Mouse (Mus musculus): Measurements from ENCODE around the gene Tpbpb. TPM values are rescaled to one million over a fixed set of nuclear protein-coding genes. Genes with fewer than 3 reads are reported as not detected.
"Not testable (repeated sequence)": the region's sequence is repeated elsewhere in the genome, so short reads cannot be mapped to it uniquely, and the experiment has no call there.

Gene Tpbpb
- polyA plus RNA-seq (2016; fragmentation: Nextera tagmentation; extraction: Ambion mirVana), result not detected in 2 replicates

GRCm38 (mm10) chr13:60904780-60905179, at the start of gene Tpbpb:
Gene Tpbpb (minus strand): TSS chr13:60904880.
- H3K27ac ChIP-seq; H3K27me3 ChIP-seq (replicated peaks); H3K9me3 ChIP-seq; H3K36me3 ChIP-seq; H3K4me3 ChIP-seq; H3K9ac ChIP-seq; ATAC-seq (ENCODE audit: low FRiP score, low read depth); H3K4me2 ChIP-seq (replicated peaks); H3K4me1 ChIP-seq: not testable (repeated sequence)
- 91% methylated on average over 2 of the region's 2 CpGs for WGBS

- peaks cover 16% of the 10 kb centered on the region for H3K9me3 ChIP-seq
- H3K36me3 ChIP-seq; H3K27me3 ChIP-seq (replicated peaks); H3K27ac ChIP-seq; H3K4me3 ChIP-seq; H3K4me2 ChIP-seq (replicated peaks); ATAC-seq (ENCODE audit: low FRiP score, low read depth); H3K4me1 ChIP-seq; H3K9ac ChIP-seq: not testable (repeated sequence)
- WGBS, result 82% methylated on average over 3 of the region's 3 CpGs
Measured at GRCm38 (mm10) chr13:60941884-60942283, 37.2 kb upstream of the Tpbpb start, which contains the start of gene Tpbpa. Gene Tpbpa (minus strand): TSS chr13:60941984.

GRCm38 (mm10) chr13:60936500-60936901, 31.8 kb upstream of the Tpbpb start, which contains the start of the genes Gm49391 and Ctla2a:
Gene Gm49391 (minus strand): TSS chr13:60936571.
Gene Ctla2a (minus strand): TSS chr13:60936625.
- no peak for ATAC-seq (ENCODE audit: low FRiP score, low read depth)
- Histone ChIP-seq H3K27me3 (replicated peaks) (no peaks in the 10 kb centered on the region), H3K36me3 (no peaks in the 10 kb centered on the region), H3K4me2 (replicated peaks) (no peak within 1 kb of the TSS), H3K9me3 (peaks cover 11% of the 10 kb centered on the region), H3K4me1 (no peaks in the 10 kb centered on the region), H3K27ac (no peak within 1 kb of the TSS), H3K9ac (no peak within 1 kb of the TSS), H3K4me3 (no peak within 1 kb of the TSS)
- WGBS, result 73% methylated on average over 5 of the region's 5 CpGs

- not testable (repeated sequence) for H3K9ac ChIP-seq; H3K4me3 ChIP-seq; H3K27ac ChIP-seq; ATAC-seq (ENCODE audit: low FRiP score, low read depth); H3K4me1 ChIP-seq; H3K36me3 ChIP-seq; H3K27me3 ChIP-seq (replicated peaks); H3K4me2 ChIP-seq (replicated peaks)
- WGBS, result 70% methylated on average over 2 of the region's 2 CpGs
- peaks cover 11% of the 10 kb centered on the region for H3K9me3 ChIP-seq
Measured at GRCm38 (mm10) chr13:60935490-60935889, 30.8 kb upstream of the Tpbpb start, which contains the start of gene Gm49393. Gene Gm49393 (minus strand): TSS chr13:60935590.

- H3K36me3 ChIP-seq, result no peaks in the 10 kb centered on the region
- H3K4me3 ChIP-seq, result no peak within 1 kb of the TSS
- WGBS, result 72% methylated on average over 3 of the region's 3 CpGs
- H3K9me3 ChIP-seq, result 0 out of 2 replicates have a peak, but pooled peaks cover 4% of the 10 kb centered on the region
- ATAC-seq (ENCODE audit: low FRiP score, low read depth), result no peak
- H3K4me1 ChIP-seq, result no peaks in the 10 kb centered on the region
- no peak within 1 kb of the TSS for H3K9ac ChIP-seq
- no peak within 1 kb of the TSS for H3K27ac ChIP-seq
- H3K4me2 ChIP-seq (replicated peaks), result no peak within 1 kb of the TSS
- H3K27me3 ChIP-seq (replicated peaks), result no peaks in the 10 kb centered on the region
Measured at GRCm38 (mm10) chr13:60897328-60897727, 7.4 kb downstream of the Tpbpb start, which contains the start of gene Ctla2b. Gene Ctla2b (minus strand): TSS chr13:60897447.

GRCm38 (mm10) chr13:60896794-60897193, 7.9 kb downstream of the Tpbpb start, which contains the start of gene Gm49392:
Gene Gm49392 (minus strand): TSS chr13:60896894.
- 90% methylated on average over 7 of the region's 8 CpGs for WGBS
- not testable (repeated sequence) for H3K27me3 ChIP-seq (replicated peaks); H3K4me3 ChIP-seq; H3K36me3 ChIP-seq; H3K4me1 ChIP-seq; H3K9me3 ChIP-seq; H3K27ac ChIP-seq; H3K4me2 ChIP-seq (replicated peaks); ATAC-seq (ENCODE audit: low FRiP score, low read depth); H3K9ac ChIP-seq

- Histone ChIP-seq H3K9ac (no peak overlapping the region), H3K27ac (no peak overlapping the region), H3K4me3 (no peak overlapping the region), H3K4me2 (replicated peaks) (no peak overlapping the region), H3K36me3 (no peaks in the 10 kb centered on the region), H3K4me1 (no peaks in the 10 kb centered on the region), H3K27me3 (replicated peaks) (no peaks in the 10 kb centered on the region), H3K9me3 (0 out of 2 replicates have a peak, but pooled peaks cover 4% of the 10 kb centered on the region)
- ATAC-seq (ENCODE audit: low FRiP score, low read depth), result no peak
Measured at GRCm38 (mm10) chr13:60895406-60896160, 9.1 kb downstream of the Tpbpb start.

- Histone ChIP-seq H3K27ac (no peak overlapping the region), H3K4me2 (replicated peaks) (no peak overlapping the region), H3K36me3 (no peaks in the 10 kb centered on the region), H3K27me3 (replicated peaks) (no peaks in the 10 kb centered on the region), H3K4me3 (no peak overlapping the region), H3K9me3 (0 out of 2 replicates have a peak, but pooled peaks cover 1% of the 10 kb centered on the region), H3K4me1 (no peaks in the 10 kb centered on the region), H3K9ac (no peak overlapping the region)
- ATAC-seq (ENCODE audit: low FRiP score, low read depth), result no peak
- 94% methylated on average over 1 of the region's 1 CpGs for WGBS
Measured at GRCm38 (mm10) chr13:60892301-60892700, 12.4 kb downstream of the Tpbpb start.

GRCm38 (mm10) chr13:60864281-60864680, 40.4 kb downstream of the Tpbpb start, which contains the start of gene 4930486L24Rik:
Gene 4930486L24Rik (minus strand): TSS chr13:60864475.
- H3K9me3 ChIP-seq, result 0 out of 2 replicates have a peak, but pooled peaks cover 4% of the 10 kb centered on the region
- 79% methylated on average over 1 of the region's 1 CpGs for WGBS
- ATAC-seq (ENCODE audit: low FRiP score, low read depth), result no peak

More at GRCm38 (mm10) chr13:60864281-60864680, 40.4 kb downstream of the Tpbpb start, which contains the start of gene 4930486L24Rik:
- Histone ChIP-seq H3K36me3 (no peaks in the 10 kb centered on the region), H3K4me2 (replicated peaks) (no peak within 1 kb of the TSS), H3K4me1 (no peaks in the 10 kb centered on the region), H3K4me3 (no peak within 1 kb of the TSS), H3K27me3 (replicated peaks) (no peaks in the 10 kb centered on the region), H3K27ac (no peak within 1 kb of the TSS), H3K9ac (no peak within 1 kb of the TSS)

Other genes starting within 250 kb of the Tpbpb start
- gene BC051665, start 118.5 kb downstream of the Tpbpb start, polyA plus RNA-seq (2016; fragmentation: Nextera tagmentation; extraction: Ambion mirVana), result not detected in 2 replicates
- not detected in 2 replicates for gene Ctsll3, start 102.0 kb downstream of the Tpbpb start, polyA plus RNA-seq (2016; fragmentation: Nextera tagmentation; extraction: Ambion mirVana)
- not detected in 2 replicates for gene 4930486L24Rik, start 40.4 kb downstream of the Tpbpb start, polyA plus RNA-seq (2016; fragmentation: Nextera tagmentation; extraction: Ambion mirVana)
- gene Gm49392, start 8.0 kb downstream of the Tpbpb start, polyA plus RNA-seq (2016; fragmentation: Nextera tagmentation; extraction: Ambion mirVana), result 0.14 TPM in 1 of 2 replicates, not detected in the other
- 1.9 and 2.2 TPM in 2 replicates for gene Ctla2b, start 7.4 kb downstream of the Tpbpb start, polyA plus RNA-seq (2016; fragmentation: Nextera tagmentation; extraction: Ambion mirVana)
- not detected in 2 replicates for gene Gm49393, start 30.7 kb upstream of the Tpbpb start, polyA plus RNA-seq (2016; fragmentation: Nextera tagmentation; extraction: Ambion mirVana)
- gene Gm49391, start 31.7 kb upstream of the Tpbpb start, polyA plus RNA-seq (2016; fragmentation: Nextera tagmentation; extraction: Ambion mirVana), result 1.5 and 1.6 TPM in 2 replicates
- gene Ctla2a, start 31.7 kb upstream of the Tpbpb start, polyA plus RNA-seq (2016; fragmentation: Nextera tagmentation; extraction: Ambion mirVana), result 13.1 and 16.5 TPM in 2 replicates
- not detected in 2 replicates for gene Tpbpa, start 37.1 kb upstream of the Tpbpb start, polyA plus RNA-seq (2016; fragmentation: Nextera tagmentation; extraction: Ambion mirVana)
- not detected in 2 replicates for gene Ctsj, start 101.1 kb upstream of the Tpbpb start, polyA plus RNA-seq (2016; fragmentation: Nextera tagmentation; extraction: Ambion mirVana)
- not detected in 2 replicates for gene Ctsq, start 135.8 kb upstream of the Tpbpb start, polyA plus RNA-seq (2016; fragmentation: Nextera tagmentation; extraction: Ambion mirVana)

Measured in neural tube, embryonic 12.5 days (tissue).